Mouse (Mus musculus) embryonic fibroblast, embryonic 13.5 days (primary cell): ENCODE data around the gene Gm26897.

Experiments used
- CTCF ChIP-seq: IDR thresholded peaks from 2 replicates; pipeline ENCODE4 v1.5.1; 2011; ENCODE audit warnings: mild to moderate bottlenecking, control low read depth, low read length, moderate library complexity, borderline replicate concordance; ENCODE audit not compliant: insufficient read depth
- POLR2A ChIP-seq: IDR thresholded peaks from 2 replicates; pipeline ENCODE4 v1.6.1; 2011; ENCODE audit warnings: low read depth, mild to moderate bottlenecking, control low read depth, low read length, moderate library complexity

GRCm38 (mm10) chr5:111776246-111776645 lies 42.5 kb downstream of the Gm26897 start:
- no peak for TF ChIP-seq POLR2A
- TF ChIP-seq CTCF, result no peak
